Mouse (Mus musculus) megakaryocyte, adult 5-6 weeks (primary cell): ENCODE measurements around the gene Sod2. TPM values are rescaled to one million over a fixed set of nuclear protein-coding genes. Genes with fewer than 3 reads are reported as not detected.
"Not testable (repeated sequence)": the region's sequence is repeated elsewhere in the genome, so short reads cannot be mapped to it uniquely, and the experiment has no call there.

Experiments
- ATAC-seq: 2 replicates; pipeline ENCODE4 v1.8.0; 2016; ENCODE audit warnings: mild to moderate bottlenecking, inconsistent platforms; ENCODE audit not compliant: poor library complexity, severe bottlenecking
- total RNA-seq, 2 experiments: library from RNA; stranded (forward) in 1 of 2; stranded (reverse) in 1 of 2; fragments of 153-499, 151-499 nt in 1 of 2; fragments of 221-1000, 200-1000 nt in 1 of 2; gene quantifications; 2 replicates each; pipeline versions ENCODE4 v1.2.3 to v1.2.4; 2015 to 2017

The Sod2 gene
- total RNA-seq, 2 experiments from 2014 or later: 40.3 to 57.6 TPM

DNA sequence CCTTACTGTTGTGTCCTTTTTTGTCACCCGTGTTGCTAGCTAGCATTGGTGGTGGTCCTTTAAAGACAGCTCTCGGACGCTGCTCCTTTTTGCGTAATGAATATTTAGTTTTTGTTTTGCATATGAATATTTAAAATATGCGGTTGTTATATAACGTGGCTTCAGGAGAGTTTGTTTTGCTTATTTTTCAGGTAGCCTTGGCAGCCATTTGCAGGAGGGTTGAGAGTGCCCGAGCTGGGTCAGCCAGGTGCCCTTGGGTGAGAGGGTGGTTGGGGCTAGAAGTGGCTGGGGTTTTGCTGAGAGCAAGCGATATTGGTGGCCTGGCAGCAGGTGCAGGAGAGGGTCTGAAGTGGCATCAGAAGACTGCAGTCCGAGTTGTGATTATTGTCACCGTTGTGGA lies 1.9 kb downstream of the Sod2 start:
- no peak for ATAC-seq

DNA sequence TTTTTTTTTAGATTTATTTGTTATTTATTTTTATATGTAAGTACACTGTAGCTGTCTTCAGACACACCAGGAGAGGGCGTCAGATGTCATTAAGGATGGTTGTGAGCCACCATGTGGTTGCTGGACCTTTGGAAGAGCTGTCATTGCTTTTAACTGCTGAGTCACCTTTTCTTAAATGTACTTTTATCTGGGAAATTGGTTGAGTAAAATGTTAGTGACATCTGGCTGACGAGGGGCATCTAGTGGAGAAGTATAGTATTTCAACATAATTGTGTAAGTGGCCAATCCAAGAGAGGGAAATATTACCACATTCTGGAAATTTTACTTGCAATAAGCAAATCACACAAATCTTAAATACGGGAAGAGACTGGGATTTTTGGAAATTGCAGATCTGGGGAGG lies 3.2 kb downstream of the Sod2 start:
- ATAC-seq: peak; percentile 46

DNA sequence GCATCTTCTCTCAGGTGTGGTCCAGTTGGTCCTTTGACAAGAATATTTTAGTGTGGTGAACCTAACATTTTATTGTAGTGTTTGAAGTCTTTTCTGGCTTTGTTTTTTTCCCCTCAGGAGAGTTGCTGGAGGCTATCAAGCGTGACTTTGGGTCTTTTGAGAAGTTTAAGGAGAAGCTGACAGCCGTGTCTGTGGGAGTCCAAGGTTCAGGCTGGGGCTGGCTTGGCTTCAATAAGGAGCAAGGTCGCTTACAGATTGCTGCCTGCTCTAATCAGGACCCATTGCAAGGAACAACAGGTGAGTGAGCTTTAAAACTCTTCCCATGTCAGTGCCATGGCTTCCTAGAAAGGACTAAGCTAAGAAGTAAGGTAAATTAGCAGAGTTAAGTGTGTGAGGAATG lies 6.7 kb downstream of the Sod2 start:
- no peak for ATAC-seq

DNA sequence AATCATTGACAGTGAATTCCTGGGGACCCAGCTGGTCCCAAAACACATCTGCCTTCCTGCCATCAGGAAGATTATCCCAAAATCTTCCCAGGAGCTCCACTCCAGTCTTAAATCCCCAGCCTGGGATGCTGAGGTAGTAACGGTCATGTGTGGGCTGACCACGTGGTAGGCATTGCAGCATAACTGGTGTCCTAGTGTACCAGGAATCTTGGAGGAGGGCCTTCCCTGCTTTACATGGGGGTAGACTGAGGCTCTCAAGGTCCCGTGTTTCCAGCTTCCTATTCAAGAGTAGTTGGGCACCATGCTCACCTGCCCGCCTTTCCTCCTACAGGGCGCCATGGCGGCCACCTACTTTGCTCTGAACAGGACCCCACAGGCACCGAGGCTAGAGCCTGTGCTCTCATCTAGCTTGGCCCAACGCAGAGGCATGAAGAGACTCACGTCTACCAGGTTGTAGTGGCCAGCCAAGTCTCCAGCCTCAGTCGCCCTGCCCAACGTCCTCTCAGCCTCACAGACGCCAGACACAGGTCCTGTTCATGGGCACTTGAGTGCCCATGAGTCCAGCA lies 30.1 kb downstream of the Sod2 start:
- ATAC-seq: not testable (repeated sequence)

DNA sequence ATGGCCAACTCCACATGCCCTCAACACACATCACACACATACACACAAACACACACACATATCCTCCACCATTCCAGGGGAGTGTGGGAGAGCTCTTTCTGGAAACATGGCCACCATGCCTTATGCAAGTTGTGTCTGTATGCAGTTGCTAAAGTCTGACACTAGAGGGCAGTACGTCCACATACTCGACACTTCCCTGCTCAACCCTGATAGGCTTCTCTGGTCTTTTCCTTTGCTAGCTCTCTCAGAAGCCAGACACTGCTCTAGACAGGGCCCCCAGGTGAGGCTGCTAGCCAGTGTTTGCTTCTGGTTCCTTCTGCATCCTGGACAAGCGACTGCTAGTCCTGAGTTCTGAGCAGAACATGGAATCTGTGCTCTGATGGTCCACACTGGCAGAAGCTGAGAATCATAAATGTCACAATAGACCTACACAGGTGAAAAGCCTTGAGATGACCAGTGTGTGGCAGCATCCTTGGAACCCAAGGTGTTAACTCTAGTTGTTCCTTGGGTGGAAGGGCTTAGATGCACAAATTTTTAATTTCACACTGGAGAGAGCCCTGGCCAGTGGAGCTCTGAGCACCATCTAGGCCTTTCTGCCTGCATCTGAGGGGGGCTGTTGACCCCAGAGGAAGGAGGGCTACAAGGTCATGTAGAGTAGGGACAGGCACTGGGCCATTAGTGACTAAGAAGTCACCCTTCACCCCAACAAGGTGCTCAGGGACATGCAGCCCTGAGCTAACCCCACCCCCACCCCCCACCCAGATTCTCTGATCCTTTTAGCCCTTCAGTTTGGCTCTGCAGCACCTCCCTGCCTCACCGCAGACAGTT lies 37.4 kb downstream of the Sod2 start:
- ATAC-seq: peak; percentile 90

DNA sequence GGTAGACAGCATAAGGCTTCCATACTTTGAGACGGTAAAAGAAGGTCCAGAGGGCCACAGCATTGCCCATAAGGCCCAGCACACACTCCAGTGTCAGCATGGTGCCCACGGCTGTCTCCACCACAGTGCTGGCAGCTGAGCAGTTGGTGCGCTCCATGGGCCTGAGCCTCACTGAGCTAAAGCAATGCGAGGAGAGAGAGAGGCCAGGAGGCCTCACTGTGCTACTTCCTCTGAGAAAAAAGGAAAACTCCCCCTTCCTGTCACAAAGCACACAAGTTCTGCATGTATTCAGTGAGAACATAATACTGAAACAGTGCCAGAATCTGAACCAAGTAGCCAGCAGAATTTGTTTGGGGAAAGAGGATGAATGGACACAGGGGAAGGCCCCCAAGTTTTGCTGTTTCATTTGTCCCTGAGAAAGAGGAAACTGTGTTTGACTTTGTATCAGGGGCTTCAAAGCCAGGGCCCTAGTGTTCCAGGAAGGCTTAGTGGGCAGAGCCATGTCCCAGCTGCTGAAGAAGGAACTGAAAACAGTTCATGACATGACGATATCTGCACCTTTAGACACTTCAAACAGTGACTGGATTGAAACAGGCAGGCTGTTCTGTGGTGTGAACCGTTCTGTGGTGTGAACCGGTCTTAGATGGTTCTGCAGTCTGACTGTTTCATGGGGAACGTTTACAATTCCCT lies 45.6 kb downstream of the Sod2 start, which contains the start of gene Gpr31b:
Gene Gpr31b (minus strand): TSS at position 173 of the 690 bp plus-strand sequence.
- peak; percentile 73 for ATAC-seq

DNA sequence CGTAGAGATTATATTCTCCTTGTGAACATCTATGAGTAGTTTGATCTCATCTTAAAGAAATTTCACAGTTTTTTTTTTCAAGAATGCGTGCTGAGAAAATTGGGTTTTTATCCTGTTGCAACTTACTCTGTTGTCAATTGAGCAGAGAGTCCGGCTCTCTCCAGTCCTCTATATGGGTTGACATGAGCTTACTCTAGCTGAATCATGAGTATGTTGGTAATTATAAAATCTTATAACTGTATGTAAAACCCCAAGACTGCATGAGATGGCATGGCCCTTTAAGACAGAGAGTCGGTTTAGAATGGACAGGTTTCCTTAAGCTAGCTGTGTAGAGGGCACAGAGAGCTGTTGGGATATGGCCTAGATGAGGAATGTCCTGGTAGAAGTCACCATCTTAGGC lies 54.2 kb downstream of the Sod2 start, which contains the start of gene Tcp10b:
Gene Tcp10b (plus strand): TSS at position 301 of the 400 bp plus-strand sequence.
- ATAC-seq: not testable (repeated sequence)

DNA sequence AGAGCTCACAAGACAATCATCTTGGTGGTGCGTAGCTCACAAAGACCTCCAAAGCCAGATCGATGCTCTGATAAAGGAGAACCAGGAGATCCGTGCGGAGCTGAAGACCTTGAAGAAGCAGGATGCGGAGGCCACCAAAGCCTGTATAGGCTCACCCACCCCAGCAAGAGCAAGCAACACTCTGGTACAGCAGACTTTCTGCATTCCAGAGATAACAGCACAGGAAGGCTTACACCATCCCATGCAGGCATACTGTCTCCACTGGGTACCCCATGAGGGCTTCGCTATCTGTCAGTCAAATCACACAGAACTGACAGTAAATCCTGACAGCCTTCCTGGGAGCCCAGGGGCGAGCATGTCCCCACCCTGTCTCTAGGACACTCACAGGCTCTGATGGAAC lies 56.2 kb downstream of the Sod2 start:
- not testable (repeated sequence) for ATAC-seq

DNA sequence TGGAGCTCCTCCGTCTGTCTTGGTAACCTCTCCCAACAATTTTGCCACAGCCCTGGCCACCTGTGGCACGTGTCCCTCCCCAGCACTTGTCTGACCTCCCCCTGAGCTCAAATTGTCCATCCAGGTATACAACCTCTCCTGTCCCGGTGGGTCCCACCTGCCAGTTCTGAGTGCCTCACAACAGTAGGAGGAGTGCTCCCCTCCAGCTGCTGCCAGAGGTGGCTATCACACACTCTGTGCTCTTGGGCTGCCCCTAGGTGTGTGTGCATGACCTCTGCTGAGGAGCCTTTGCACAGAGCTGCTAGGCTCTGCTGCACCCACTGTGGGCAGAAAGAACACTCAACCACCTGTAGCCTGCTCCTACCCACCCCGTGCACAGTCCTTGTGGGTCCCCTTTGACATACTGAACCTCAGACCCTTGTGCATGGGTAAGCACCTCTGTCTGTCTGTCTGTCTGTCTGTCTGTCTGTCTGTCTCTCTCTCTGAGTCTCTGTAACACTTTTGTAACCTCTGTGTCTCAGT lies 61.3 kb downstream of the Sod2 start:
- not testable (repeated sequence) for ATAC-seq

DNA sequence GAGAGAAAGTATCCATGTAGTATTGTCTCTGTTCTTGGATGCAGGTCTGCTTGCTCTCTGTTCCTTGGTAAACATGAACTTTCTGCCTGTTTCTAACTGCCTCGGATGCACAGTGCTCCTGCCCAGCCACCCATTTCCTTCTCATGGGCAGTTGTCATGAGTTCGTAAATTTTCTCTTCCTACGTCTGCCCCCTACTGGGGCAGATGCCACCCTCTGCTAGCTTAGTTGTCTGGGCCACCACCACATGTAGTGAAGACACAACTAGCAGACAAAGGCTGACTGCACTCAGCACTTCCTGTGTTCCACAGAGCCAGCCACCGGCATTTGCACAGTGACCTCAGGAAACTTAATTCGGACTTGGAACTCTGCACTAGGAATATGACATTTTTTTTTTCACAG lies 62.6 kb downstream of the Sod2 start:
- peak; percentile 59; the same call in 1 of the 2 replicates for ATAC-seq

Other genes with a start within 250 kb of the Sod2 start
- 0.69 and 1.9 TPM in 2 replicates for gene Igf2r, start 237.2 kb upstream of the Sod2 start, total RNA-seq (2015)
- 3.7 and 5.7 TPM in 2 replicates for gene Igf2r, start 237.2 kb upstream of the Sod2 start, total RNA-seq (2017)
- gene Mas1, start 138.7 kb upstream of the Sod2 start, total RNA-seq (2015): not detected in 2 replicates
- gene Mas1, start 138.7 kb upstream of the Sod2 start, total RNA-seq (2017): not detected in 2 replicates
- gene Mrgprh, start 130.8 kb upstream of the Sod2 start, total RNA-seq (2015): not detected in 2 replicates
- gene Mrgprh, start 130.8 kb upstream of the Sod2 start, total RNA-seq (2017): not detected in 2 replicates
- gene Pnldc1, start 96.6 kb upstream of the Sod2 start, total RNA-seq (2015): 1.4 TPM in 1 of 2 replicates, not detected in the other
- 0.11 TPM in 1 of 2 replicates, not detected in the other for gene Pnldc1, start 96.6 kb upstream of the Sod2 start, total RNA-seq (2017)
- gene Tcp1, start 91.1 kb upstream of the Sod2 start, total RNA-seq (2015): 233 and 244 TPM in 2 replicates
- gene Tcp1, start 91.1 kb upstream of the Sod2 start, total RNA-seq (2017): 370 and 389 TPM in 2 replicates
- gene Mrpl18, start 90.5 kb upstream of the Sod2 start, total RNA-seq (2015): 112 and 131 TPM in 2 replicates
- gene Mrpl18, start 90.5 kb upstream of the Sod2 start, total RNA-seq (2017): 122 and 163 TPM in 2 replicates
- not detected in 2 replicates for gene Acat3, start 66.2 kb upstream of the Sod2 start, total RNA-seq (2015)
- 0.33 and 0.51 TPM in 2 replicates for gene Acat3, start 66.2 kb upstream of the Sod2 start, total RNA-seq (2017)
- 7.6 and 9.0 TPM in 2 replicates for gene Acat2, start 46.1 kb upstream of the Sod2 start, total RNA-seq (2015)
- gene Acat2, start 46.1 kb upstream of the Sod2 start, total RNA-seq (2017): 9.1 and 9.8 TPM in 2 replicates
- gene Wtap, start 12.7 kb upstream of the Sod2 start, total RNA-seq (2015): 114 and 116 TPM in 2 replicates
- 246 and 306 TPM in 2 replicates for gene Wtap, start 12.7 kb upstream of the Sod2 start, total RNA-seq (2017)
- gene Gpr31b, start 45.5 kb downstream of the Sod2 start, total RNA-seq (2015): not detected in 2 replicates
- 0.81 TPM in 1 of 2 replicates, not detected in the other for gene Gpr31b, start 45.5 kb downstream of the Sod2 start, total RNA-seq (2017)
- 0.04 TPM in 1 of 2 replicates, not detected in the other for gene Tcp10b, start 54.3 kb downstream of the Sod2 start, total RNA-seq (2015)
- gene Tcp10b, start 54.3 kb downstream of the Sod2 start, total RNA-seq (2017): not detected in 2 replicates
- gene Unc93a, start 125.0 kb downstream of the Sod2 start, total RNA-seq (2015): not detected in 2 replicates
- 0.29 TPM in 1 of 2 replicates, not detected in the other for gene Unc93a, start 125.0 kb downstream of the Sod2 start, total RNA-seq (2017)
- not detected in 2 replicates for gene Smok2a, start 214.3 kb downstream of the Sod2 start, total RNA-seq (2015)
- gene Smok2a, start 214.3 kb downstream of the Sod2 start, total RNA-seq (2017): not detected in 2 replicates
- not detected in 2 replicates for gene Smok2b, start 223.4 kb downstream of the Sod2 start, total RNA-seq (2015)
- gene Smok2b, start 223.4 kb downstream of the Sod2 start, total RNA-seq (2017): not detected in 2 replicates